8 mouse cellular contexts compared by ENCODE assay signal in the genomic region with DNA sequence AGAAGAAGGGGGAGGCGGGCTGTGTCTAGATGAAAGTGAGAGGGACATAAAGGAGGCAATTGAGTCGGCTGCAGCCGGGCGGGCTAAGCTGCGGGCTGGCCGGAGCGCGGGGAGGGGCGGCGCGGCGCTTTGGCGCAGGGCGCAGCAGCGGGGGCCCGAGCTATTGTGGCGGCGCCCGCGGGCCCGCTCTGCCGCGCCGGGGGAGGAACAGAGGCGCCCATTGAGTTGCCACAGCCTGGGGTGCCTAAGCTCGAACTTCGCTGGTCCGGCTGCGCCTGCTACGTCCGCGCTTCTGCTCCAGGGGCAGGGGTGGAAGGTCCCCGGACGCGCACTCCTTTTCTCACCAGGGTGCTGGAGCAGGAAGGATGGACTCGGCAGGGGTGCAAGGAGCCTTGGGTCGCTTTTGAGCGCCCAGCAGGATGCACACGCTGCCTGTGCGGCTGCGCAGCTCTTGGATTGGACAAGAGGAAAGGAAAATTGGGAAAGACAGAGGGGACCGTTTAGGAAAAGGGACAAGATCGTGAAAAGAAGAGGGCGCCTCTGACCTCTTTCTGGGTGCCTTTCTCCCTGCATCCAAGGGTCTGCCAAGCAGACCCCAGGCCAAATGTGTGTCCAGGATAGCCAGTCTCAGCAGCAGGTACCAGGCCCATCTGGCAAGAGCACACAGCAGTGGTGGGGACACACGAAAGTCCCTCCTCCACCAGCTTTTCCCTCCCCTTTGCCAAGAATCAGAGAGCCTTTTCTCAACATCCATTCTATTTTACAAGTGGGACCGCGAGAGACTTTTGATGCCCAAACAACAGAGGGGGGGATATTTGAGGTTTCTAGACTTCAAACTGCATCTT. TPM values are rescaled to one million over a fixed set of nuclear protein-coding genes. Genes with fewer than 3 reads are reported as not detected.
A peak's percentile ranks its signal among the peaks of the same experiment; 100 is the strongest.
DNase-seq lines count a peak whose midpoint lies in the region; ATAC-seq lines count a peak whose summit lies in the region.
"Had no signal": no experiment of that assay in that cellular context is flagged by ENCODE, and none has a peak within 500 bp of the region (broad histone marks: within the 10 kb centered on the region; RNA-seq: fewer than 3 reads in every experiment).

No protein-coding gene starts in this region.

- H3K9me3 ChIP-seq in megakaryocyte, embryonic 14.5 days: no peaks in the 10 kb centered on the region
- H3K9me3 ChIP-seq in embryonic facial prominence, embryonic 15.5 days (replicated peaks): no peaks in the 10 kb centered on the region
- no peaks in the 10 kb centered on the region for H3K9me3 ChIP-seq in limb, embryonic 12.5 days

- no peak for DNase-seq in frontal cortex, adult 2 months (ENCODE audit: extremely low spot score in 1 of 2, low spot score in 1 of 2)
- no peak for DNase-seq in urinary bladder, postnatal 25 days (ENCODE audit: low spot score)
- DNase-seq in left cerebral cortex, postnatal 36 days (ENCODE audit: low spot score in 2 of 2): no peak
- DNase-seq: gastrocnemius, postnatal 25 days had no signal

- intact Hi-C loops in left cerebral cortex, postnatal 36 days (cut with DNase I): no loop called here

- H3K4me2 ChIP-seq in embryonic facial prominence, embryonic 15.5 days (replicated peaks): peak overlapping the region; percentile 66
- H3K4me2 ChIP-seq in limb, embryonic 12.5 days: peak overlapping the region; percentile 66

- H3K4me1 ChIP-seq in megakaryocyte, embryonic 14.5 days: peaks cover 26% of the 10 kb centered on the region
- H3K4me1 ChIP-seq in embryonic facial prominence, embryonic 15.5 days: peaks cover 10% of the 10 kb centered on the region; the same call in 1 of the 2 replicates
- peaks cover 18% of the 10 kb centered on the region for H3K4me1 ChIP-seq in limb, embryonic 12.5 days (replicated peaks)

- peak overlapping the region; percentile 78 for H3K4me3 ChIP-seq in megakaryocyte, embryonic 14.5 days (replicated peaks)
- H3K4me3 ChIP-seq in embryonic facial prominence, embryonic 15.5 days (replicated peaks): peak overlapping the region; percentile 61
- peak overlapping the region; percentile 39 for H3K4me3 ChIP-seq in limb, embryonic 12.5 days (replicated peaks)

- no peaks in the 10 kb centered on the region for H3K36me3 ChIP-seq in megakaryocyte, embryonic 14.5 days (replicated peaks; ENCODE audit: low read length)
- no peaks in the 10 kb centered on the region for H3K36me3 ChIP-seq in embryonic facial prominence, embryonic 15.5 days
- H3K36me3 ChIP-seq in limb, embryonic 12.5 days: no peaks in the 10 kb centered on the region

- WGBS in embryonic facial prominence, embryonic 15.5 days: under 1% methylated on average over 45 of the region's 47 CpGs
- 0% methylated on average over 44 of the region's 47 CpGs for WGBS in limb, embryonic 12.5 days

- peak overlapping the region; percentile 91 for H3K27ac ChIP-seq in embryonic facial prominence, embryonic 15.5 days (replicated peaks)
- H3K27ac ChIP-seq in limb, embryonic 12.5 days: no peak overlapping the region

- ATAC-seq in megakaryocyte, adult 5-6 weeks (ENCODE audit: poor library complexity, severe bottlenecking): no peak
- peak; percentile 73; the same call in 1 of the 2 replicates for ATAC-seq in embryonic facial prominence, embryonic 15.5 days (ENCODE audit: insufficient number of reproducible peaks, low FRiP score, low TSS enrichment, low read depth)
- no peak for ATAC-seq in limb, embryonic 12.5 days (ENCODE audit: insufficient number of reproducible peaks, insufficient read depth, low FRiP score, low TSS enrichment, low read depth)

- H3K9ac ChIP-seq in embryonic facial prominence, embryonic 15.5 days: peak overlapping the region; percentile 50
- peak overlapping the region; percentile 28 for H3K9ac ChIP-seq in limb, embryonic 12.5 days (replicated peaks)

- peaks cover 82% of the 10 kb centered on the region for H3K27me3 ChIP-seq in megakaryocyte, embryonic 14.5 days (replicated peaks)
- peaks cover 48% of the 10 kb centered on the region for H3K27me3 ChIP-seq in embryonic facial prominence, embryonic 15.5 days
- peaks cover 91% of the 10 kb centered on the region for H3K27me3 ChIP-seq in limb, embryonic 12.5 days

RNA-seq across cellular contexts. Expression of gene Pax3, which starts 7.2 kb away (rescaled TPM):
- not detected in 2 replicates for polyA plus RNA-seq in megakaryocyte, embryonic 14.5 days (2012; ENCODE audit: insufficient read depth, low replicate concordance)
- not detected in 2 replicates for total RNA-seq in megakaryocyte, adult 5-6 weeks (2015)
- total RNA-seq in megakaryocyte, adult 5-6 weeks (2017): not detected in 2 replicates
- 47.0 and 47.2 TPM in 2 replicates for polyA plus RNA-seq in embryonic facial prominence, embryonic 15.5 days (2015; fragmentation: Nextera tagmentation; extraction: Ambion mirVana)
- 1.6 and 1.8 TPM in 2 replicates for polyA plus RNA-seq in limb, embryonic 12.5 days (2016; fragmentation: Nextera tagmentation; extraction: Ambion mirVana)
- polyA plus RNA-seq in frontal cortex, adult 2 months (2012; rRNA removed): not detected in 2 replicates
- not detected for total RNA-seq in left cerebral cortex, postnatal 36 days (2021)

Comparison
In these comparisons a context has a peak if more than half of its experiments do, and no peak if none do; other contexts are left out.
1. RNA of gene Pax3, which starts 7.2 kb away (polyA plus RNA-seq): 47.0 to 47.2 TPM in embryonic facial prominence, embryonic 15.5 days; 1.6 to 1.8 TPM in limb, embryonic 12.5 days, not detected in megakaryocyte, embryonic 14.5 days and not detected in frontal cortex, adult 2 months; every median in the first group is over 10 times any median in the second.
2. Peak in every context shown above with its lines, with median percentiles within 50 percentile points of each other: H3K4me3 ChIP-seq.